Mouse (Mus musculus) central nervous system, embryonic 18 days (tissue): ENCODE data around the gene Gemin4. TPM values are rescaled to one million over a fixed set of nuclear protein-coding genes. Genes with fewer than 3 reads are reported as not detected.

ENCODE experiments used
- polyA plus RNA-seq: library from polyadenylated mRNA; depleted of rRNA; stranded (reverse); fragments of >200 nt; gene quantifications from 2 replicates; pipeline ENCODE4 v1.2.3, GENCODE M21; 2012; rRNA removed

Gene Gemin4
- 7.5 and 8.2 TPM in 2 replicates for polyA plus RNA-seq

GRCm38 (mm10) chr11:76217390-76217800, at the start of gene Gemin4, which contains the start of gene Dbil5:
TSS of gene Gemin4 (minus strand) at chr11:76217664.
TSS of gene Dbil5 (plus strand) at chr11:76217608.

GRCm38 (mm10) chr11:76242901-76243810, 25.7 kb upstream of the Gemin4 start, which contains the start of the genes Mrm3 and Glod4:
TSS of gene Mrm3 (plus strand) at chr11:76243715.
TSS of gene Glod4 (minus strand) at chr11:76243725.

GRCm38 (mm10) chr11:76179495-76180145, 37.8 kb downstream of the Gemin4 start, which contains the start of the genes Vps53 and Fam57a:
TSS of gene Vps53 (minus strand) at chr11:76179647.
TSS of gene Fam57a (plus strand) at chr11:76179671.

Other genes with a start within 250 kb of the Gemin4 start
- gene 1700016K19Rik, start 217.8 kb downstream of the Gemin4 start, polyA plus RNA-seq, result 7.4 and 9.1 TPM in 2 replicates
- gene Rflnb, start 189.9 kb downstream of the Gemin4 start, polyA plus RNA-seq, result 7.5 and 8.0 TPM in 2 replicates
- 53.5 and 54.9 TPM in 2 replicates for gene Vps53, start 38.0 kb downstream of the Gemin4 start, polyA plus RNA-seq
- 32.1 TPM in 2 replicates for gene Fam57a, start 38.0 kb downstream of the Gemin4 start, polyA plus RNA-seq
- 0.61 and 0.90 TPM in 2 replicates for gene Dbil5, start 56 bp downstream of the Gemin4 start, polyA plus RNA-seq
- gene Mrm3, start 26.1 kb upstream of the Gemin4 start, polyA plus RNA-seq, result 15.2 and 17.0 TPM in 2 replicates
- 44.0 and 52.6 TPM in 2 replicates for gene Glod4, start 26.1 kb upstream of the Gemin4 start, polyA plus RNA-seq
- 17.4 and 19.4 TPM in 2 replicates for gene Nxn, start 181.5 kb upstream of the Gemin4 start, polyA plus RNA-seq
- gene Timm22, start 189.3 kb upstream of the Gemin4 start, polyA plus RNA-seq, result 41.5 and 41.6 TPM in 2 replicates